Mouse (Mus musculus) splenic B cell, adult 2 months (primary cell): Measurements from ENCODE around the gene Rtraf.
"Not testable (repeated sequence)": the region's sequence is repeated elsewhere in the genome, so short reads cannot be mapped to it uniquely, and the experiment has no call there.

Experiments used
- DNase-seq: peaks from one replicate; pipeline ENCODE4 v3.0.0-alpha.2; 2011; ENCODE audit warnings: low read depth, low spot score
- H3K27me3 ChIP-seq: 2 replicates; pipeline ENCODE4 v1.6.1; 2012; ENCODE audit warnings: mild to moderate bottlenecking, low read length, moderate library complexity, mixed read lengths; ENCODE audit not compliant: control insufficient read depth, poor library complexity, insufficient read depth, severe bottlenecking
- H3K36me3 ChIP-seq: 2 replicates; pipeline ENCODE4 v1.6.1; 2012; ENCODE audit warnings: mild to moderate bottlenecking, low read length, moderate library complexity, mixed read lengths; ENCODE audit not compliant: control insufficient read depth, poor library complexity, insufficient read depth, severe bottlenecking

Rtraf gene

DNA sequence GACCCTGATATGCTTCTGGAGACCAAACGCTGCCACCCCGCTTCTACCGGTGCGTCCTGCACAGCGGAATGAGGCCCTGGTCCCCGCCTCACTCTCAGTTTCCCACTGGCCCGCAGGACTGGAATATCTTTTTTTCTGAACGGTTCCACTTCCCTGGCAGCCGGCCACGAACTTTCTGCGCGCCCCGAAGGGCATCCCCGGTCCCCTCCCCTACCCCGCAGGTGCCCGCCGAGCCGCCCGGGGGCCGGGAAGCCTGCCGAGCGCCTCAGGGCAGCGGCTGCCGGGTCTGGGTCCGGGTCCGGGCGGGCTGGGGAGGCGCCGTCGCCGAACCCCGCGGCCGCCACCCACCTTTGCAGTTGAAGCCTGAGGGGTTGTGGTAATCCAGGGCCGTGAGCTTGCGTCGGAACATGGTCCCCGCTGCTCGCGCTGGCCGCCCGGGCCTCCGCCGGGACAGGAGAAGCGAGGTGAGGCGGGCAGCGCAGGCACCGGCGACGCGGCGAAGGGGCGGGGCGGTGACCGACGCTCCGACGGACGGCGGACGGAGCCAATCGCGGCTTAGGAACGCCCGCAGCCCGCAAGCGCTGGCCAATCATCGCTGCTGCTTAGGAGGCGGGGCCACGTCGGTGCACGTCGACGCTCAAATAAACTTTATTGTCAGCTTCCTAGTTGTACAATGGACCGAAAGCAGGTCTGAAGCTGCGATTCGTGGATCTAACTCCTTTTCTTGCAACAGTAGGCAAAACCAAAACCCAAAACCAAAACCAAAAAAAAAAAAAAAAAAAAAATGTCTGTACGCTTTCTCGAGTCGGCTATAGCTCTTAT lies at the start of gene Rtraf:
Rtraf (minus strand) TSS at position 504 of the 822 bp plus-strand sequence.
- peak; percentile 97 for DNase-seq
- no peaks in the 10 kb centered on the region; the same call in 1 of the 2 replicates for H3K27me3 ChIP-seq
- H3K36me3 ChIP-seq: peaks cover 7% of the 10 kb centered on the region

DNA sequence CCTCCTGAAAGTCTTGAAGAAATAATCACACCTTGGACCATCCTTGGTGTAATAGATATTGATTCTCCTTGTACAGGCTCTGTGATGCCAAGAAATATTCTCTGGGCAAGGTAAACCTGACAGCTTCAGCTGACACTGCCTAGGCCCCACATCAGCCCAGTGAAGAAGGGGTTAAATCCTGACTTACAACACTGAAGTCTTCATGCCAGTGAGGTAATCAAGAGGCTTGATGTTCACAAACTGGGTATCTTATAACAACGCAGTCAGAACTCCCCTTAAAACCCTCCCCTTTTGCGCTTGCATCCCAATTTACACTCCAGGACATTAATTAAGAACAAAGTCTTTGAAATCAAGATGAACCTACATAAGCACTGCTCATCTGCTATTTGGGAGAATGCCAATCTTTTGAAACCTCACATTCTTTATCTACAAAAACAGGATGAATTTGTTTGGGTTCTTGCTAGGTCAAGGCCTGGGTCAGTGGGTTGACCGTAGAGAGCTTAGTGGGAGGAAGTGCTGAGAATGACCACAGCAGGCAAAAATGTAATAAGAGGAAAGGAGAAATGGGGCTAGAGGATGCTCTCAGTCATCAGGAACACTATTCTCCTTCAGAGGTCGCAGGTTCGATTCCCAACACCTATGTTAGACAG lies 43.8 kb upstream of the Rtraf start:
- Histone ChIP-seq H3K36me3 (no peaks in the 10 kb centered on the region), H3K27me3 (no peaks in the 10 kb centered on the region)
- no peak for DNase-seq

DNA sequence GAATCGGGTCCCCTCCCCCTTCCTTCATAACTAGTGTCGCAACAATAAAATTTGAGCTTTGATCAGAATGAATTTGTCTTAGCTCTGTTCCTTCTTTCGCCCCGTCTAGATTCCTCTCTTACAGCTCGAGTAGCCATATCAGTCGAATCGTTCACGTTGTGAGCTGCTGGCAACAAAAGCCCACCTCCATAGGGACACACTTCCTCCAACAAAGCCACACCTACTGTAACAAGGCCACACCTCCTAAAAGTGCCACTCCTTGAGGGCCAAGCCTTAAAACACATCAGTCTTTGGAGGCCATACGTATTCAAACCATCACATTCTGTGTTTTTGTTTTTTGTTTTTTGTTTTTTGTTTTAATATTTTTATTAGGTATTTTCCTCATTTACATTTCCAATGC lies 41.5 kb upstream of the Rtraf start:
- H3K36me3 ChIP-seq, DNase-seq, H3K27me3 ChIP-seq: not testable (repeated sequence)

GRCm38 (mm10) chr14:19861311-19862080 lies 37.9 kb upstream of the Rtraf start:
- Histone ChIP-seq H3K36me3 (no peaks in the 10 kb centered on the region), H3K27me3 (no peaks in the 10 kb centered on the region)
- no peak for DNase-seq

GRCm38 (mm10) chr14:19860281-19860680 lies 36.7 kb upstream of the Rtraf start:
- H3K36me3 ChIP-seq: no peaks in the 10 kb centered on the region
- no peaks in the 10 kb centered on the region for H3K27me3 ChIP-seq
- no peak for DNase-seq

- no peaks in the 10 kb centered on the region for H3K27me3 ChIP-seq
- H3K36me3 ChIP-seq: no peaks in the 10 kb centered on the region
- DNase-seq: peak; percentile 14
Observed at GRCm38 (mm10) chr14:19858808-19859776, 35.5 kb upstream of the Rtraf start.

DNA sequence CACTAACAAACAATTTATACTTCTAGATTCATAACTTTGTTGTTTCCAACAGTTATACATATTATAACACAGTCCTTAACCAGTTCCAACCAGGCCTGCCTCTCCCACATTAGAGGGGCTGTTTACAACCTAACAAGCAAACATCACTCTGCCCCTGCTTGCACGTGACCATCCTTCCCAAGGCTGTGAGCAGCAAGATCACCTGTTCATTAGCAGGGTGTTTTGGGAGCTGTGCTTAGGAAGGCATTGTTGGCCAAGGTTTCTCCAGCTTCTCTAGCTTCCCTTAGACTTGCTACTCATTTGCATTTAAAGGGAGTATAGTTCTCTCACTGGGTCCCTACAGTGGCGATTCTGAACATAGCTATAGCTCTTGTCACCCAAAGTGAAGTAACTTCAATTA lies 34.7 kb upstream of the Rtraf start:
- Histone ChIP-seq H3K36me3 (no peaks in the 10 kb centered on the region), H3K27me3 (no peaks in the 10 kb centered on the region)
- DNase-seq: no peak

- no peaks in the 10 kb centered on the region for H3K27me3 ChIP-seq
- no peak for DNase-seq
- no peaks in the 10 kb centered on the region for H3K36me3 ChIP-seq
Observed at GRCm38 (mm10) chr14:19853471-19853870, 29.8 kb upstream of the Rtraf start.

DNA sequence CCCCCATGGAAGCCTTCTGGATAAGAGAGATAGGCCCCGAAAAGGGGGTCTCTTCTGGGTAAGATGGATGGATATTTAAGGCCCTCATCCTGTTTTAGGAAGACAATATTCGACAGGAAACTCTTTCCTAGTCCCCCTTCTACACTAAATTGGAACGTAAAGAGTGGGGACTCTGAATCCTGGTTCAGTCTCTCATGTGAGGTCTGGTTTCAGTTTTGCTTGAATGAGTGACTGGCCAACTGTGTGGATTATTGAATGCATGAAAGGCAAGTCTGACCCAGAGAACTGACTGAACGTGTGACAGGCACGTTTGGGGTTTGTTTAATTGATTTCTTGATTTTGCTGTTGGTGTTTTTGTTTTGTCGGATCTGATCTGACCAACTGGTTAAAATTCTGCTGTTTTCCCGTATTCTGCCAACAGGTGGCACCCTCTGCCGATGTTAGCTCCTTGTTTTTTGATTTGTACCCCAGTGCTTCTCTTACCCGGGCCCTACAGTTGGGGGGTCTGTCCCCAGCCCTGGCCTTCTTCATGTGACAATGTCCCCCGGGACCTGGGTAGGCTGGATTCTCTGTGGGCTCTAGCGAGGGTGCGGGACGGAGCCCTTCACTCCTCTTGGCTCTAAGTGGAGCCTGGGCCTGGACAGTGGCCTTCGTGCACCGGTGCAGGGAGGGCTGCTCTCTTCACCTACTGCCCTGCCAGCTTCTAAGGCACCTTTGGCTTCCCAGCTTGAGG lies 16.1 kb upstream of the Rtraf start:
- DNase-seq: peak; percentile 80
- Histone ChIP-seq H3K27me3 (no peaks in the 10 kb centered on the region), H3K36me3 (no peaks in the 10 kb centered on the region)

DNA sequence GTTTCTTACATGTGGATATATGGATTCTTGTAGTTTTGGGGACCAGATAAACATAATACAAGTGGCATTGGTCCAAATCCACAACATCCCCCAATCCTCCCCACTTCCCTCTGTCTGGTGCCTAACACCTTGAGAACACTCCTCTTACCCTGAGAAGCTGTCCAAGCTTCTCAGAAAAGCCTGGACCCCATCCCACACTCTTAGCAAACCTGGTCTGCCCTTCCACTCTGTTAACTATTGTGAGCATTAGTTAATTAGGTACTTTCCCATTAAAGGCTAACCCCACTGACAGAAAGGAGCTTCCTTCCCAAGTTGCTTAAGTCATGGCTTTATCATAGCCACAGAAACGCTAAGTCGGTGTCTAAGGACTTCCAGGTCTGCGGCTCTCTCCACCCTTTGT lies 12.7 kb upstream of the Rtraf start:
- Histone ChIP-seq H3K36me3 (no peaks in the 10 kb centered on the region), H3K27me3 (no peaks in the 10 kb centered on the region)
- no peak for DNase-seq

DNA sequence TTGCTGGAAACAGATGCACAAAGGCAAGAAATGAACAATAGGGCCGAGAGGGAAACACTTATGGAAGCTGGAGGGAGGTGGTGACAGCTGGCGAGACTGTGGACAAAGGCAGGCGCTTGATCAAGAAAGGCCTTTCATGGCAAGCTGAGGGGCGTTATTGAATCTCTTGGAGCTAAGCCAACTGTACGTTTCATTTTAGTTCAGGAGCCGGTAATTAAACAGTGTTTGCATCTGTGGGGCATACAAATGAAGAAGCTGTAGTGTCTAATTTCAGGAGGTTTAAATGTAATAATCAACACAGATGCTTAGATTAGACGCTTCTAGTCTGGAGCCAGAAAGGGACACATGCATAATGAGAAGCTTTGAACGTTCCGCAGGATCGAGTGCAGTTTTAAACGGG lies 1.9 kb upstream of the Rtraf start:
- DNase-seq: no peak
- H3K36me3 ChIP-seq: peaks cover 3% of the 10 kb centered on the region
- no peaks in the 10 kb centered on the region; the same call in 1 of the 2 replicates for H3K27me3 ChIP-seq

DNA sequence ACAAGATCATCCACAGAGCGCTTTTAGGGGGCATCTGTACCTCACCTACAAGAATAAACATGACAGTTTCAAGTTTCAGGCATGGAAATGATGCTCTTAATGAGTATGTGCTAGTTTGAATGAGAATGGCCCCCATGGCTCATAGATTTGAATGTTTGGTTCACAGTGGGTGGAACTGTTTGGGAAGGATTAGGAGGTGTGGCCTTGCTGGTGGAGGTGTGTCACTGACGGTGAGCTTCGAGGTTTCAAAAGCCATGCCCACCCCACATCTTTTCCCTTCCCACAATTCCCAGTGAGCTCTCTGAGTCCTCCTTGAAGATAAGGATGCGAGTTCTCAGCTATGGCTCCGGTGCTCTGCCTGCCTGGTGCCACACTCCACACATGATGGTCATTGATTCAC lies 1.9 kb downstream of the Rtraf start:
- peaks cover 14% of the 10 kb centered on the region for H3K36me3 ChIP-seq
- no peaks in the 10 kb centered on the region; the same call in 1 of the 2 replicates for H3K27me3 ChIP-seq
- no peak for DNase-seq

GRCm38 (mm10) chr14:19817949-19818348 lies 5.7 kb downstream of the Rtraf start:
- DNase-seq: peak; percentile 87
- Histone ChIP-seq H3K36me3 (peaks cover 28% of the 10 kb centered on the region), H3K27me3 (no peaks in the 10 kb centered on the region)
